Mouse (Mus musculus) cerebellum, adult 2 months (tissue): Measurements from ENCODE around the gene Nynrin.

ENCODE experiments used
- CTCF ChIP-seq: fragments of 200-500 bp; IDR thresholded peaks from 2 replicates; pipeline ENCODE4 v1.5.1; 2011; ENCODE audit warnings: low read depth, mild to moderate bottlenecking, control low read depth, low read length, moderate library complexity, borderline replicate concordance; ENCODE audit not compliant: insufficient read depth
- POLR2A ChIP-seq: fragments of 200-500 bp; IDR thresholded peaks from 2 replicates; pipeline ENCODE4 v1.6.1; 2011; ENCODE audit warnings: low read length, control low read depth, borderline replicate concordance; ENCODE audit not compliant: insufficient read depth

- TF ChIP-seq POLR2A (peak; percentile 32; the same call in 1 of the 2 replicates), CTCF (no peak)
Measured at GRCm38 (mm10) chr14:55882171-55882641, 28.4 kb downstream of the Nynrin start.
